Mouse (Mus musculus): ENCODE data around the gene Ahcy.
"Not testable (repeated sequence)": the region's sequence is repeated elsewhere in the genome, so short reads cannot be mapped to it uniquely, and the experiment has no call there.

Gene Ahcy

GRCm38 (mm10) chr2:155050504-155051236, 23.6 kb downstream of the Ahcy start:
- ChIA-PET CTCF (interaction anchor here in 2 of 4 experiments (0.6 kb wide), 3 partner anchors 134 to 1982 kb away, joined by 3 to 4 read pairs (median 3); no protein-coding TSS in a partner anchor), POLR2A (interaction anchor here in 3 of 4 experiments (0.5 to 12.3 kb wide), 67 partner anchors 8 to 1194 kb away, joined by 3 to 231 read pairs (median 5); partner anchors contain the start of genes Ahcy (in 3 of the 3), Dynlrb1 (in 2 of the 3), Eif2s2 (in 2 of the 3) and Itch (in 2 of the 3))

- ChIA-PET CTCF (interaction anchor here in 2 of 4 experiments (0.6 kb wide), 2 partner anchors 315 to 1983 kb away, joined by 3 to 4 read pairs; no protein-coding TSS in a partner anchor), POLR2A (interaction anchor here in 3 of 4 experiments (0.5 to 12.3 kb wide), 56 partner anchors 8 to 1194 kb away, joined by 3 to 231 read pairs (median 5); partner anchors contain the start of genes Ahcy (in 3 of the 3), Dynlrb1 (in 2 of the 3), Eif2s2 (in 2 of the 3) and Itch (in 1 of the 3))
Observed at GRCm38 (mm10) chr2:155050108-155050503, 24.2 kb downstream of the Ahcy start.

GRCm38 (mm10) chr2:155047452-155048178, 26.7 kb downstream of the Ahcy start:
- CTCF ChIA-PET = interaction anchor here in 1 of 4 experiments (0.6 kb wide), 1 partner anchor 87 kb away, joined by 3 read pairs; no protein-coding TSS in a partner anchor
- POLR2A ChIA-PET = interaction anchor here in 1 of 4 experiments (1.8 to 12.3 kb wide), 2 partner anchors 8 to 21 kb away, joined by 4 to 231 read pairs; partner anchors contain the start of gene Ahcy

- ChIA-PET POLR2A (interaction anchor here in 1 of 4 experiments (0.9 to 1.8 kb wide), 2 partner anchors 9 to 28 kb away, joined by 3 to 4 read pairs; partner anchors contain the start of gene Ahcy), CTCF (interaction anchor here in 1 of 4 experiments (0.6 kb wide), 1 partner anchor 480 kb away, joined by 5 read pairs; no protein-coding TSS in a partner anchor)
Observed at GRCm38 (mm10) chr2:155046803-155047202, 27.5 kb downstream of the Ahcy start.

GRCm38 (mm10) chr2:155045075-155045474, 29.2 kb downstream of the Ahcy start:
- ChIA-PET POLR2A (interaction anchor here in 3 of 4 experiments (0.6 to 1.2 kb wide), 6 partner anchors 10 to 45 kb away, joined by 3 to 5 read pairs (median 4); partner anchors contain the start of gene Ahcy (in 1 of the 3)), CTCF (no interaction called here)

- CTCF ChIA-PET = no interaction called here
Observed at GRCm38 (mm10) chr2:155044542-155044941, 29.8 kb downstream of the Ahcy start.

GRCm38 (mm10) chr2:155039956-155040355, 34.3 kb downstream of the Ahcy start:
- ChIA-PET POLR2A (interaction anchor here in 3 of 4 experiments (1.0 to 2.2 kb wide), 4 partner anchors 10 to 27 kb away, joined by 3 to 5 read pairs (median 4); no protein-coding TSS in a partner anchor), CTCF (no interaction called here)

More at GRCm38 (mm10) chr2:155044542-155044941, 29.8 kb downstream of the Ahcy start:
- POLR2A ChIA-PET = interaction anchor here in 2 of 4 experiments (0.6 to 1.2 kb wide), 5 partner anchors 9 to 46 kb away, joined by 3 to 5 read pairs (median 4); partner anchors contain the start of gene Ahcy (in 1 of the 2)

GRCm38 (mm10) chr2:155032938-155033710, 41.2 kb downstream of the Ahcy start:
- ChIA-PET POLR2A (interaction anchor here (0.6 to 2.2 kb wide), 14 partner anchors 8 to 58 kb away, joined by 3 to 12 read pairs (median 4); partner anchors contain the start of gene Gm14226 (in 1 of the 4)), CTCF (interaction anchor here in 3 of 4 experiments (0.6 to 1.0 kb wide), 6 partner anchors 28 to 408 kb away, joined by 3 to 10 read pairs (median 3); no protein-coding TSS in a partner anchor)

- CTCF ChIA-PET = no interaction called here
- POLR2A ChIA-PET = no interaction called here
Observed at GRCm38 (mm10) chr2:155030831-155031230, 43.5 kb downstream of the Ahcy start.

GRCm38 (mm10) chr2:155020247-155020826, 54.0 kb downstream of the Ahcy start:
- CTCF ChIA-PET, POLR2A ChIA-PET: not testable (repeated sequence)

- POLR2A ChIA-PET = interaction anchor here in 2 of 4 experiments (0.6 to 2.1 kb wide), 5 partner anchors 14 to 92 kb away, joined by 3 to 7 read pairs (median 5); no protein-coding TSS in a partner anchor
Observed at GRCm38 (mm10) chr2:155019673-155020072, 54.6 kb downstream of the Ahcy start.

GRCm38 (mm10) chr2:155018762-155019641, 55.3 kb downstream of the Ahcy start:
- CTCF ChIA-PET = interaction anchor here in 2 of 4 experiments (0.5 to 1.5 kb wide), 8 partner anchors 18 to 482 kb away, joined by 3 to 8 read pairs (median 4); no protein-coding TSS in a partner anchor
- POLR2A ChIA-PET = interaction anchor here in 2 of 4 experiments (0.5 to 2.1 kb wide), 9 partner anchors 14 to 257 kb away, joined by 3 to 7 read pairs (median 3); partner anchors contain the start of genes Ahcy (in 1 of the 2) and Map1lc3a (in 1 of the 2)

More at GRCm38 (mm10) chr2:155019673-155020072, 54.6 kb downstream of the Ahcy start:
- CTCF ChIA-PET = interaction anchor here in 2 of 4 experiments (0.5 to 1.5 kb wide), 7 partner anchors 17 to 481 kb away, joined by 3 to 8 read pairs (median 4); no protein-coding TSS in a partner anchor

- ChIA-PET POLR2A (interaction anchor here in 1 of 4 experiments (0.5 to 2.1 kb wide), 6 partner anchors 13 to 258 kb away, joined by 3 to 7 read pairs (median 3); partner anchors contain the start of genes Ahcy and Map1lc3a), CTCF (interaction anchor here in 1 of 4 experiments (1.3 to 1.5 kb wide), 3 partner anchors 30 to 109 kb away, joined by 4 to 8 read pairs (median 6); no protein-coding TSS in a partner anchor)
Observed at GRCm38 (mm10) chr2:155018251-155018755, 56.0 kb downstream of the Ahcy start, which contains the start of gene Gm14226. Gene Gm14226, plus strand, starts transcription at chr2:155018266.

GRCm38 (mm10) chr2:155016751-155017150, 57.5 kb downstream of the Ahcy start:
- POLR2A ChIA-PET, CTCF ChIA-PET: not testable (repeated sequence)

- CTCF ChIA-PET = no interaction called here
- POLR2A ChIA-PET = interaction anchor here in 3 of 4 experiments (0.7 to 3.0 kb wide), 6 partner anchors 20 to 1977 kb away, joined by 3 to 10 read pairs (median 3); no protein-coding TSS in a partner anchor
Observed at GRCm38 (mm10) chr2:155012991-155013390, 61.3 kb downstream of the Ahcy start.
